Mouse (Mus musculus) embryonic fibroblast, embryonic 13.5 days (primary cell): ENCODE measurements around the gene Cry2.

Source experiments
- CTCF ChIP-seq: IDR thresholded peaks from 2 replicates; pipeline ENCODE4 v1.5.1; 2011; ENCODE audit warnings: mild to moderate bottlenecking, control low read depth, low read length, moderate library complexity, borderline replicate concordance; ENCODE audit not compliant: insufficient read depth
- POLR2A ChIP-seq: IDR thresholded peaks from 2 replicates; pipeline ENCODE4 v1.6.1; 2011; ENCODE audit warnings: low read depth, mild to moderate bottlenecking, control low read depth, low read length, moderate library complexity

DNA sequence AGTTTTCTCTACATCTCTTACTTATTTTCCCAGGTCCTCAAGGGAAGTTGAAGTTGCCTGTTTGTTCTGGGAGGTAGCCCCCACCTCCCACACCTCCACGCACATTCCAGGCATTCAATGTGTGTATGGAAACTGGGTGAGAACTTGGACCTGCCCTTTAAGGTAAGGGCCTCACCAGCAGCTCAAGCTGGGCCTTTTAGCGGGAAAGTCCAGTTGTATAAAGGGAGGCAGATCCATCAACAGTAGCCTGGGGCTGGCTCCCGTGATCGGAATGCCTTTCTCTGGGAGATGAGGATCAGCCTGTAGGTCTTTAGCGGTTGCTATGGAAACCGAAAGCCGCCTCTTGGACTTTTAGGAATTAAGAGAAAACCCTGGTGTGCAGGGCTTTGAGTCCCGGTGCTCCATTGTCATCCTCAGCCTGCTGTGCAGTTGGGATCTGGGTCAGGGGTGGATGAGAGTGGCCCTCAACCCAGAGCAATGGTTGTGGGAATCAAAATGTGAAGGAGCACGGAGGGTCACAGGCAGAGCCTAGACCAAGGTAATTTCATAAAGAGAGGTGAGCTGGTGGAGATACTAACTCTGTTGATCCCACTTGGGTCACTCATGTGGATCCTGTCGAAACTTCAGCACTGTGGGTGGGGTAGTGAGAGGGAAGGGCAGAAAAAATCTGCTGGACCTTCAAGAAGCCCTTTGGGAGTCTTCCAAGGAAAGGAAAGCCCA is 61.7 kb downstream of the Cry2 start:
- TF ChIP-seq POLR2A, result no peak
- no peak for TF ChIP-seq CTCF
